Mouse (Mus musculus) cerebellum, adult 11-12 months (tissue): ENCODE data around the gene Plg.

Experiments used
- DNase-seq: peaks from one replicate; pipeline ENCODE4 v3.0.0; 2022

Gene Plg

GRCm38 (mm10) chr17:12387781-12388180 is 9.4 kb downstream of the Plg start:
- DNase-seq, result no peak

- no peak for DNase-seq
Measured at GRCm38 (mm10) chr17:12388239-12388638, 9.8 kb downstream of the Plg start.

- no peak for DNase-seq
Measured at GRCm38 (mm10) chr17:12396163-12396677, 17.8 kb downstream of the Plg start.

- no peak for DNase-seq
Measured at GRCm38 (mm10) chr17:12403420-12403819, 25.0 kb downstream of the Plg start.

- no peak for DNase-seq
Measured at GRCm38 (mm10) chr17:12409346-12409944, 31.0 kb downstream of the Plg start.

- DNase-seq, result no peak
Measured at GRCm38 (mm10) chr17:12412181-12412890, 33.9 kb downstream of the Plg start.

GRCm38 (mm10) chr17:12412891-12413237 is 34.5 kb downstream of the Plg start:
- no peak for DNase-seq

- no peak for DNase-seq
Measured at GRCm38 (mm10) chr17:12415031-12415735, 36.8 kb downstream of the Plg start.

GRCm38 (mm10) chr17:12415741-12416140 is 37.3 kb downstream of the Plg start:
- no peak for DNase-seq

GRCm38 (mm10) chr17:12416250-12416895 is 38.0 kb downstream of the Plg start:
- DNase-seq, result peak; percentile 48

GRCm38 (mm10) chr17:12419491-12420079 is 41.2 kb downstream of the Plg start:
- DNase-seq, result no peak

- no peak for DNase-seq
Measured at GRCm38 (mm10) chr17:12420886-12421574, 42.6 kb downstream of the Plg start.

- no peak for DNase-seq
Measured at GRCm38 (mm10) chr17:12422143-12422542, 43.7 kb downstream of the Plg start.

GRCm38 (mm10) chr17:12427156-12427555 is 48.7 kb downstream of the Plg start:
- DNase-seq, result no peak

- no peak for DNase-seq
Measured at GRCm38 (mm10) chr17:12428369-12428768, 50.0 kb downstream of the Plg start.

GRCm38 (mm10) chr17:12431707-12432106 is 53.3 kb downstream of the Plg start:
- no peak for DNase-seq

- no peak for DNase-seq
Measured at GRCm38 (mm10) chr17:12437771-12438170, 59.4 kb downstream of the Plg start.

- DNase-seq, result no peak
Measured at GRCm38 (mm10) chr17:12444561-12444960, 66.2 kb downstream of the Plg start.

GRCm38 (mm10) chr17:12451234-12451633 is 72.8 kb downstream of the Plg start:
- DNase-seq, result no peak

- peak; percentile 9 for DNase-seq
Measured at GRCm38 (mm10) chr17:12452862-12453531, 74.6 kb downstream of the Plg start.

- DNase-seq, result no peak
Measured at GRCm38 (mm10) chr17:12453691-12454090, 75.3 kb downstream of the Plg start.
